Mouse (Mus musculus) adipocyte (in vitro differentiated cells): Measurements from ENCODE around the gene Rgsl1.
"Not testable (repeated sequence)": the region's sequence is repeated elsewhere in the genome, so short reads cannot be mapped to it uniquely, and the experiment has no call there.

Experiments used
- DNase-seq: peaks from one replicate; pipeline ENCODE4 v3.0.0-alpha.2; 2016; ENCODE audit warnings: low spot score

Rgsl1 gene

GRCm38 (mm10) chr1:153844042-153844441, at the start of gene Rgsl1:
Rgsl1 (minus strand) TSS chr1:153844142.
- DNase-seq: no peak

GRCm38 (mm10) chr1:153891442-153891841, 47.5 kb upstream of the Rgsl1 start, which contains the start of gene Teddm1a:
Teddm1a (plus strand) TSS chr1:153891742.
- no peak for DNase-seq

GRCm38 (mm10) chr1:153890121-153890520, 46.2 kb upstream of the Rgsl1 start:
- no peak for DNase-seq

DNA sequence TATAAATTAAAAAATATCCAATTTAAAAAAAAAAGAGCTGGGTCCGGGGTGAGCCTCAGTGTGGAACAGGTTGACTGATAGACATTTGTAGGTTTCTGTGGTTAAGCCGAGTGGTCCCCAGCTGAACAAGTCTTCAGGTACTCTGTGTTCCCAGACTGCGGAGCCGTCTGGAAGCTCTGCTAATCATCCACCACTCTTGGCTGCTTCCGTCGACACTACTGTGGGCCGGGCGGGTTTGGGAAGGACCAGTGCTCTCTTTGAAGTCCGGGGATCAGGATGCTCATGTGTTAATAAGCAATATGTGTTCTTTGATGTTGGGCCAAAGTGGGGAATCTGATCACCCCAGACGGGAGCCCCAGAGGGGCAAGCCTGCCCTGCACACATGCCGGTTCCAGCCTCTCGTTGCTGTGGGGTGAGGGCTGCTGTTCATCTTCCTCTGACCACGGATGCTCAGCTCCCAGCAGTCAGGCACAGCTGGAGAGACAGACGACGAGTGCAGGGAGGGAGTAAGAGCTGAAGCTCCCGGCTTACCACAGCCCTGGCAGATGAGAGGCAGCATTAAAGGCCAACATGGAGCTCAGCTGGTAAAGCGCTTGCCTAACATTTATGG, 42.2 kb upstream of the Rgsl1 start:
- DNase-seq: no peak

- DNase-seq: not testable (repeated sequence)
These were observed 36.4 kb upstream of the Rgsl1 start for GRCm38 (mm10) chr1:153880391-153880790.

DNA sequence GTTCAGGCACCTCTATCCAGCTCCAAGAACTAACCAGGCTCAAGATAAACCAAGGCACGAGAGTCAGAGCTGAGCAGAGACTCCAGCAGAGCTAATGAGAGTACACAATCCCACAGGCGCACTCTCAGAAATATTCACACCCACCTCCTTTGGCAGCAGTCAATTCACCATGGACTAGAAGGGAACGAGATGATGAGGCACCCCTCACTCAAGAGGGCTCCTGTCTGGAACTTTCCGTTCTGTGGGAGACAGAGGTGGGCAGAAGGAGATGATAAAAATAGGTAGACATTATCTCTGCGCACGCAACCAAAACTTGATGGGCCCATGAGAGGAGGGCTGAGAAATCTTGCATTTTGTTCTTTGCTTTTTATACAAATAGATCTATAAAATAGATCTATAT, 30.1 kb upstream of the Rgsl1 start, which contains the start of gene Teddm1b:
Gene Teddm1b, plus strand, starts transcription at position 301 of the 400 bp plus-strand sequence.
- no peak for DNase-seq

GRCm38 (mm10) chr1:153855946-153856345, 12.0 kb upstream of the Rgsl1 start:
- DNase-seq: no peak

DNA sequence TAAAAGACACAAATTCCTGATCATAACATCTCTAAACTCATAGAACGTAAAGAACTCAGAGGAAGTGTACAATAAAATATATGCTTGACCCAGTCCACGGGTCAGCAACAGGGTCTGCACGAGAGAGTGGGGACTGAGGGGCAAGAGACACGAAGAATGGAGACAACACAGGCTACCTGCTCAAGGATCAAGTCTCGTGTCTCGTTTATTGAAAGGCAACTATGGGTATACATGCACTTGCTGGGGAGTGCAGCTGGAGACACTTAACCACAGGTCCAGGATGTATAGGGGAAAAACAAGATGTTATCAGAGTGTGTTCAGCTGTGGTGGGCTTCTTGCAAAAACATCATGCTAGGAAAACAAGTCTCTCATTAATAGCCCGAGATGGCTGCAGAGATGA, 8.8 kb upstream of the Rgsl1 start:
- DNase-seq: not testable (repeated sequence)

GRCm38 (mm10) chr1:153846867-153847266, 2.9 kb upstream of the Rgsl1 start:
- peak; percentile 51 for DNase-seq

GRCm38 (mm10) chr1:153846420-153846819, 2.5 kb upstream of the Rgsl1 start:
- DNase-seq: no peak

- no peak for DNase-seq
These were observed 1.7 kb downstream of the Rgsl1 start for GRCm38 (mm10) chr1:153842121-153842740.

- no peak for DNase-seq
These were observed 7.9 kb downstream of the Rgsl1 start for GRCm38 (mm10) chr1:153836036-153836435.

DNA sequence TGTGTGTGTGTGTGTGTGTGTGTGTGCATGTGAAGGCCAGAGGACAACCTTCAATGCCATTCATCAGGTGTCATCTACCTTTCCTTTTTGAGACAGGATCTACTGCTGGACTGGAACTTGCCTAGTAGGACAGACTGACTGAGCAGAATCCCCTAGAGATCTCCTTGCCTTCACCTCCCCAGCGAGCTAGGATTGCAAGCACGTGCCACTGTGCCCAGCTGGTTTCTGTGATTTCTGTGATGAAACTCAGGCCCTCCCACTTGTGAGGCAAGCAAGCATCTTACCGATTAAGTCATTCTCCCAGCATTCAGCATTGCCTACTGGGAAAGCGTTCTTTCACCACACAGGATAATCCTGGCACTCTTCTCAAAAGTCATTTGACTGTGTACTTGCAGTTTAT, 13.2 kb downstream of the Rgsl1 start:
- DNase-seq: peak; percentile 43

DNA sequence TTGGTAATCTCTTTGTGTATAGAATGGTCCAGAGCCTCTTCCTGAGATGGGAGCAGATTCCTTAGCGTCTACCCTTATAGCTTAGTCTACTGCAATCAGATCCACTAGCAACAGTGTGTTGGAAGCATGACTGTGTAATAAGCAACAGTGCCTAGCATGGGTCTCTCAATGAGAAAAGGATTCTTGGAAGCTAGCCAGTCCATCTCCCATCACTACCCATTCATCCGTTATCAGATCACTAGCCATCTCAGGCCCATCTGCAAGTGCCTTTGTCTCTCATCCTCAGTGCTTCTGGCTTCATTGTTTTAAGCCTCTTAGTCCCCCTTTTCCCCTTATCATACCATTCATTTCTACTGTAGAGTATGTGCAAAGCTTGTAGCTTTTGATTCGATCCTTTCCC, 23.7 kb downstream of the Rgsl1 start:
- no peak for DNase-seq

DNA sequence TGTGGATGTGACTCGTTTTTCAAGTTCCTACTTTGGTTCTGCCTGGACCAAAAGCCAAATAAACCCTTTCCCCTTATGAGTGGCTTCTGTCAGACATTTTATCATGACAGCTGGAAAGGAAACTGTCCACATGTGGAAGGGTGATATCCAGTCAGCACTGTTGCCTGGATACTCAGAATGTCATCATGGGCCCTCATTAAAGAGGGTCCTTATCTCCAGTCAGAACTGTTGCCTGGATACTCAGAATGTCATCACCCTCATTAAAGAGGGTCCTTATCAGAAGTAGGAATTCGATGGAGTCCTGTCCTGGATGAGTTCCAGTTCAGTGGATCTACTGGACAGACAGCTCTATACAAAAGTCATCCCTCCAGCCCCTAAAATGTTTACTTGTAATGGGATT, 29.7 kb downstream of the Rgsl1 start:
- DNase-seq: no peak

DNA sequence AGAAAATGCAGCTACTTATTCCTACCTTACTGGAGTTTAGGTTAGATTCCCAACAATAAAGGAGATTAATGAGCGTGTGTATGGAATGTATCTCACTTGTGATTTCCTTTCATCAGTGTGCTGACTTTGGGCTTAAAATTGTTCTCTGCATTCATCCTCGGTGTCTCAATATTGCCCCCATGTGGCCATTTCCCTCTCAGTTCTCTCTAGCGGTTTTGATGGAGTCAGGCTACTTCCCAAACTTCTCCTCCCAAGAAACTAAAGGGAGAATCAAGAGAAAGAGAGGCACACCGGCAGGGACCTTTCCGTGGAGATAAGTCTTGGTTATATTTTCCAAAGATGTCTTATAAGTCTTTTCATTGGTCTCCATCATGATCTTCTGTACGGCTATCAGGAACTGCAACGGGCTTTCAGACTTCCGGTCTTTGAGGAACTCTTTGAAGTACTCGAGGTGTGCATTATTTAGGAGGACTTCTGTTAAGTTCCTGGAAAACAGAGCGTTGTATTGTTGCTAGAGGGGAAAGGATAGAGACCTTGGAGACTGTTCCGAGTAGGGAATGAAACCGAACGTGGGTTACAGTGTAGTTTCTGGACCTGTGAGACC, 36.5 kb downstream of the Rgsl1 start:
- peak; percentile 70 for DNase-seq

GRCm38 (mm10) chr1:153803530-153803929, 40.4 kb downstream of the Rgsl1 start:
- DNase-seq: no peak

- no peak for DNase-seq
These were observed 41.3 kb downstream of the Rgsl1 start for GRCm38 (mm10) chr1:153802691-153803090.

- DNase-seq: no peak
These were observed 49.7 kb downstream of the Rgsl1 start for GRCm38 (mm10) chr1:153794241-153794640.

DNA sequence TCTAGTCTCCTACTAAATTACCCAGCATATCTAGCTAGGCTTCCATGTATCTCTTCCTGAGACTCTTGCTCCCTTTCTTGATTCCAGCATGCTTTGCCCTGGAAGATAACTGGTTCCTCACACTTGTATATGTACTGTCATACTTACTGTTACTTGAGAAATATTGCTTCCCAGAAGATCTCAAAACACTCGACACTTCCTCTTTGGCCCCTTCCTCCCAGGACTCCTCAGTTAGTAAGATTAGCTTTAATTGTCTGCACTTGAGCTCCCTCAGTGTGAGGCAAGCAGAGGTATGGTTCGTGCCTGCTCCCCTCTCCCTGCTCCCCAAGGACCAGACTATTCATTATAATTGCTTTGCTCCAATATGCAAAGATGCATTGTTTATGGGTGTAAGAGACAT, 53.2 kb downstream of the Rgsl1 start:
- DNase-seq: no peak

- DNase-seq: no peak
These were observed 58.3 kb downstream of the Rgsl1 start for GRCm38 (mm10) chr1:153785608-153786007.

DNA sequence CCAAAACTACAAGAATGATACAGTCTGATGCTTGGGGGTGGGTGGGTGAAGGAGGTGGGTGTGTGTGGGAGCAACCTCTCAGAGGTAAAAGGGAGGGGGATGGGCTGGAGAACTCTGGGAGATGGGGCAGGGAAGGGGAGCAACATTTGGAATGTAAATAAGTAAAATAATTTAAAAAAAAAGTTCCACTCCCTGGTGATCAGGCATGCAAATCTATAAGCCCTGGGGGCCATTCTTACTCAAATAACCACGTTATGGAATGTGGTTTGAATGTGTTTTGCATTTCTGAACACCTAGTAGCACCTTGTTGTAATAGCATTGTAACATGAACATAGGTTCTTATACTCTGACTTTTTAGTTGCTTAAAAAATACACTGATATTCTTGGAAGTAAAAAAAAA, 60.6 kb downstream of the Rgsl1 start:
- no peak for DNase-seq

DNA sequence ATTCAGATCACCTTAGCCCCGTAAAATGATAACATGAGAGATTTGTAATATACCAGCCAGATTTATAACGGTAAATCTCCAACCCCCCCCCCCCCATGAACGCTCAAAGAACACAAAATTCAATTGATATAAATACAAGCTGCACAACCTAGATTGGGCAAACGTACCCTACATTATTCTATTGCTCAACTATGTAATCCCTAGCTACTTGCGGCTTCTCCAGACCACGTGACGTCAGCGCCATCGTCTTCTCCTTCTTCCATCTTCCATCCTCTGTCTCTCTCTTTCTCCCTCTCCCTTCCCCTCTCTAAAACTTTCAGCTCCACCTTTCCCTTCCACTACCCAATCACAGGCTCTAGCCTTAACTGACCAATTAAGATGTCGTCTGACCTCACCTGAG, 65.7 kb downstream of the Rgsl1 start:
- DNase-seq: no peak
